Mouse (Mus musculus) embryonic facial prominence, embryonic 11.5 days (tissue): ENCODE measurements around the gene Sipa1l1. TPM values are rescaled to one million over a fixed set of nuclear protein-coding genes. Genes with fewer than 3 reads are reported as not detected.

Source experiments
- ATAC-seq: fragments of 200-750 bp; cut with Nextera tagmentation; replicated peaks from 2 replicates; pipeline ENCODE4 v1.8.0; 2017; ENCODE audit warnings: low read depth; ENCODE audit not compliant: insufficient number of reproducible peaks, low FRiP score, low TSS enrichment
- DNase-seq: peaks from one replicate; pipeline ENCODE4 v3.0.0-alpha.2; 2015; ENCODE audit warnings: low spot score
- H3K27ac ChIP-seq: fragments of 300-500 bp; sonication (generic); replicated peaks from 2 replicates; pipeline ENCODE4 v1.5.1; 2014; ENCODE audit warnings: mild to moderate bottlenecking, low read depth, low read length, control low read depth
- H3K27me3 ChIP-seq: fragments of 300-500 bp; sonication (generic); 2 replicates; pipeline ENCODE4 v1.6.1; 2014; ENCODE audit warnings: mild to moderate bottlenecking, low read length, moderate library complexity, mixed read lengths; ENCODE audit not compliant: control insufficient read depth, insufficient read depth
- H3K36me3 ChIP-seq: fragments of 300-500 bp; sonication (generic); replicated peaks from 2 replicates; pipeline ENCODE4 v1.6.1; 2014; ENCODE audit warnings: low read depth, mild to moderate bottlenecking, low read length, moderate library complexity, mixed read lengths; ENCODE audit not compliant: control insufficient read depth, insufficient read depth
- H3K4me1 ChIP-seq: fragments of 300-500 bp; sonication (generic); 2 replicates; pipeline ENCODE4 v1.6.1; 2014; ENCODE audit warnings: low read length, mixed read lengths; ENCODE audit not compliant: control insufficient read depth, insufficient read depth
- H3K4me2 ChIP-seq: fragments of 300-500 bp; sonication (generic); 2 replicates; pipeline ENCODE4 v1.6.1; 2014; ENCODE audit warnings: low read depth, mild to moderate bottlenecking, control low read depth, low read length, moderate library complexity
- H3K4me3 ChIP-seq: fragments of 300-500 bp; sonication (generic); 2 replicates; pipeline ENCODE4 v1.5.1; 2014; ENCODE audit warnings: low read depth, low read length, control low read depth
- H3K9ac ChIP-seq: fragments of 300-500 bp; sonication (generic); replicated peaks from 2 replicates; pipeline ENCODE4 v1.6.1; 2014; ENCODE audit warnings: mild to moderate bottlenecking, control low read depth, low read length
- H3K9me3 ChIP-seq: fragments of 300-500 bp; sonication (generic); replicated peaks from 2 replicates; pipeline ENCODE4 v1.6.1; 2016; ENCODE audit warnings: mild to moderate bottlenecking, low read length, inconsistent platforms, mixed read lengths; ENCODE audit not compliant: control insufficient read depth
- WGBS: fragments of 180-500 bp; shearing (Covaris S2); extraction: QIAGEN DNeasy Blood & Tissue Kit; methylation state at CpG from one replicate; pipeline ENCODE4 v1.1.7; 2014; 5-methylcytosine and 5-hydroxymethylcytosine counted together
- polyA plus RNA-seq: library from polyadenylated mRNA; unstranded; fragments of >200 nt; fragmentation: Nextera tagmentation; extraction: Ambion mirVana; gene quantifications from 2 replicates; pipeline ENCODE4 v1.2.1, GENCODE M21; 2014

The Sipa1l1 gene
- polyA plus RNA-seq, 1 experiment from 2014 or later = 26.8 TPM

DNA sequence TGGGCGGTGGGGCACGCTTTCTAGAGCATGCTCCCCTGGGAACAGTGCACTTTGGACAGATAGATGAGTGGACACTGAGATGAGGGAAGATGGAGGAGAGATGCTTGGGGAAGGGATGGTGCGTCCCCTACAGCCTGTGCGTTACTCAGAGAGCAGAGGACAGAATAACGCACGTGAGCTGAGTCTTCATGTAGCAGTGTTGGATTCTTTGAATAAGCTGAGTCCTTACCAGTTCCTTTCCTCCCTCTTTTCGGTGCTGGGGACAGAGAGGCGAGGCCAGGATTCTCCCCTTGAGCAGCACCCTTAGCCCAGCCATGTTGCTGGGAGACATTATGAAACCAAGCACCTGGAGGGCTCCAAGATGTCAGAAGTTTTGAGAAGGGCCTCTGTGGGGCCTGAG lies 152.3 kb downstream of the Sipa1l1 start:
- 85% methylated on average over 8 of the region's 8 CpGs for WGBS

DNA sequence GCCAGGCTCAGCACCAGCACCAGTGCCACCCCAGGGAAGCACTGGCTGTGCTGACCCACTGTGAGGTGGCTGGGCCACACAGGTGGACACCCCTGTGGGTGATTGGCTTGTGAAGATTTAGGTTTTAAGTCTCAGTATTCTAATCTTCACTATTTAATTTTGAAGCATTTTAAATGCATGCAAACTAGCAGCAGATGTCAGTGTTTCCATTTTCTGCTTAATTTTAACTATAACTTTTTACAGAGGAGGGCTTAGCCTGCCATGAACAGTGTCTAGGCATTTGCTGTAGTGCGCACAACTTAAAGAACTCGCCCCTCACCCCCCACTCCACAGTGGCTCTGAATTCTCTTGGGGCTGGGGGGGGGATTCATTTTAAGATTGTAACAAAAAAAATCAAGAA lies 152.7 kb downstream of the Sipa1l1 start:
- H3K4me3 ChIP-seq = no peak overlapping the region
- no peak for ATAC-seq

More for the DNA sequence above, 152.3 kb downstream of the Sipa1l1 start:
- no peak overlapping the region for H3K4me2 ChIP-seq
- ATAC-seq (no peak), DNase-seq (no peak)
- no peaks in the 10 kb centered on the region for H3K4me1 ChIP-seq
- no peak overlapping the region for H3K27ac ChIP-seq
- H3K27me3 ChIP-seq = no peaks in the 10 kb centered on the region
- H3K4me3 ChIP-seq = no peak overlapping the region
- no peak overlapping the region for H3K9ac ChIP-seq
- no peaks in the 10 kb centered on the region for H3K36me3 ChIP-seq
- no peaks in the 10 kb centered on the region for H3K9me3 ChIP-seq

DNA sequence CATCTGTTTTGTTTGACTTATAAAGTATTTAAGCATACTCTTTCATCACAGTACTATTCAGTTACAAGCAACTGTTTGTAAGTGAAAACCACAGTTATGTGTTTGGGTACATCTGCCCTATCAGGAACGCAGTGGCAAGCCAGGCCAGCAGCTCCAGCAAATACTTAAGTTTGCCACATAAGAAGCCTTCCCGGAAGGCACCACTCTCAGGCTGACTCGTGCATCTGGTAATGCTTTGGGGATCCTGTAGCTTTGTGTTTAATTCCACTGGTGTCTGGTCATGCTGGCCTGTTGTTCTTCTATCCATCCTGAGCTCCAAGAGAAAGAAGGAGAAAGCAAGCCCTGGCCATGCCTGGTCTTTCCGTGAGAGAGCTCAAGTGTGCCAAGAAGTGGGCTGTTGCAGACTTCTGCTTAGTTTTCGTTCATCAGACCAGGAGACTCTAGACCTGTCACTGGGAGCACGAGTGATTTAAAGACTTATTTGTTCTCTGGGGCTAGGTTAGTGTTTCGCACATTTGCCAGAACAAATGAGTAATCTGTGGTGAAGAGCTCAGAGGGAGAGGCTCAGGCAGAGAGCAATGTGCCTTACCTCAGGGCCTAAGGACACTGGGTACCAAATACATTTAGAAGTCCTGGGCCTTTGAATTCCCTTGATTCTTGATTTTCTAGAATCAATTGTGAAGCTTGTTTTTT lies 153.8 kb downstream of the Sipa1l1 start:
- DNase-seq (no peak), ATAC-seq (no peak)
- no peak overlapping the region for H3K4me3 ChIP-seq
- H3K27me3 ChIP-seq = no peaks in the 10 kb centered on the region
- H3K9me3 ChIP-seq = no peaks in the 10 kb centered on the region
- H3K4me1 ChIP-seq = no peaks in the 10 kb centered on the region
- no peak overlapping the region for H3K27ac ChIP-seq
- H3K9ac ChIP-seq = no peak overlapping the region
- H3K36me3 ChIP-seq = no peaks in the 10 kb centered on the region
- no peak overlapping the region for H3K4me2 ChIP-seq
- WGBS = 59% methylated on average over 7 of the region's 7 CpGs

More for the DNA sequence above, 152.7 kb downstream of the Sipa1l1 start:
- H3K36me3 ChIP-seq = no peaks in the 10 kb centered on the region
- no peaks in the 10 kb centered on the region for H3K27me3 ChIP-seq
- H3K9me3 ChIP-seq = no peaks in the 10 kb centered on the region
- H3K4me1 ChIP-seq = no peaks in the 10 kb centered on the region
- WGBS = 86% methylated on average over 2 of the region's 2 CpGs
- no peak for DNase-seq
- no peak overlapping the region for H3K9ac ChIP-seq
- no peak overlapping the region for H3K4me2 ChIP-seq
- H3K27ac ChIP-seq = no peak overlapping the region

DNA sequence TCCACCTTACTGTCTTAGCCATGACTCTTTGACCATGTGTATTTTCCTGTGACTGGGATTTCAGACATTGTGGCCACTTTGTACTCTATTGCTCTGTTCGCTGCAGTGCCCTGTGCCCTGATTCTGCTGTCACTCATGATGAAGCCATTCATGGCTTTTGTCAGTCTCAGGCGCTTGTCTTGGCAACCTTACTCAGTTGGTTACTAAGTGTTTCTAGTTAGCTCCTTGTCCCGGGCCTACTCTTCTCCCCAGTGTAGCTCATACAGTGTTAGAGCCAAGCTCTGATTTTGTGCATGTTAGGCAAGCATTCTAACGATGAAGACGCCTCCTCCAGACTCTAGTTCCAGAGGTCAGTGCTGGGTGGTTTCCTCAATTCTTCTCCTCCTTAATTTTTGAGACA lies 155.5 kb downstream of the Sipa1l1 start:
- H3K9ac ChIP-seq = no peak overlapping the region
- H3K4me2 ChIP-seq = no peak overlapping the region
- H3K9me3 ChIP-seq = no peaks in the 10 kb centered on the region
- no peaks in the 10 kb centered on the region for H3K27me3 ChIP-seq
- WGBS = 93% methylated on average over 5 of the region's 5 CpGs
- no peaks in the 10 kb centered on the region for H3K36me3 ChIP-seq
- no peak overlapping the region for H3K4me3 ChIP-seq
- no peak overlapping the region for H3K27ac ChIP-seq
- DNase-seq (no peak), ATAC-seq (no peak)
- H3K4me1 ChIP-seq = no peaks in the 10 kb centered on the region

DNA sequence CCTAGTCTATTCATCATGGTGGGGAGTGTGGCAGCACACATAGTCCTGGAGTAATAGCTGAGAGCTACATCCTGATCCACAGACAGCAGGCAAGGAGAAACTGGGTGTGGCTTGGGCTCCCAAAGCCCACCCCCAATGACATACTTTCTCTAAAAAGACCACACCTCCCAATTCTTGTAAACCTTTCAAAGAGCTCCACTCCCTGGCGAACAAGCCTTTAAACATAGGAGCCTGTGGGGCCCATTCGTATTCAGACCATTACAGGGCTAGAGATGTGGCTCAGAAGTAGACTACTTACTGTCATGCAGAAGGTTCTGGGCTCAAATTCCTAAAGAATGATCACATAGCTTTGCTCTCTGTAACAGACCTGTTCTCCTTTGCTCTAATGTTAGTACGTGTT lies 156.4 kb downstream of the Sipa1l1 start:
- Histone ChIP-seq H3K9me3 (no peaks in the 10 kb centered on the region), H3K36me3 (no peaks in the 10 kb centered on the region), H3K4me1 (no peaks in the 10 kb centered on the region), H3K9ac (no peak overlapping the region), H3K27ac (no peak overlapping the region), H3K4me2 (no peak overlapping the region), H3K4me3 (no peak overlapping the region), H3K27me3 (no peaks in the 10 kb centered on the region)
- 87% methylated on average over 3 of the region's 3 CpGs for WGBS
- no peak for DNase-seq
- ATAC-seq = no peak

DNA sequence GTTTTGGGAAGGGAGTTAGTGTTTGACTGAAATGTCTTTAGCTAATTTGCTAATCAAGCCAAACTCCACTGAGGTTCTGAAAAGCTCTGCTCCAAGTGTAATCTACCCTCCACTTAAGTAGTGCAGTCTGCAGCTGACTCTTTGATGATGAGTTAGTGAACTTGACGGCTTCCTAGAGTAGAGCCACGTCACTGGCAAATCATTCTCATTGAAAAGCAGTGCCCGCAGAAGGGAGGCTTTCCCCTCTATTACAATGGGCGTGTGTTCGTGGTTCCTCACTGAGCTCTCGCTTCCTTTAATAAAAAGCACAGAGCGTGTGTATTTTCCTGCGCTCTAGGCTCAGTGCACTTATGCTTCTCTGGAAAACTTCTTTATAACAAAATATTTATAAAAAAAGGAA lies 157.3 kb downstream of the Sipa1l1 start:
- WGBS = 62% methylated on average over 8 of the region's 8 CpGs
- no peak for ATAC-seq
- no peaks in the 10 kb centered on the region for H3K4me1 ChIP-seq
- no peak overlapping the region for H3K9ac ChIP-seq
- no peak overlapping the region for H3K4me3 ChIP-seq
- H3K9me3 ChIP-seq = no peaks in the 10 kb centered on the region
- no peak overlapping the region for H3K4me2 ChIP-seq
- DNase-seq = no peak
- no peaks in the 10 kb centered on the region for H3K27me3 ChIP-seq
- H3K27ac ChIP-seq = no peak overlapping the region
- H3K36me3 ChIP-seq = no peaks in the 10 kb centered on the region

DNA sequence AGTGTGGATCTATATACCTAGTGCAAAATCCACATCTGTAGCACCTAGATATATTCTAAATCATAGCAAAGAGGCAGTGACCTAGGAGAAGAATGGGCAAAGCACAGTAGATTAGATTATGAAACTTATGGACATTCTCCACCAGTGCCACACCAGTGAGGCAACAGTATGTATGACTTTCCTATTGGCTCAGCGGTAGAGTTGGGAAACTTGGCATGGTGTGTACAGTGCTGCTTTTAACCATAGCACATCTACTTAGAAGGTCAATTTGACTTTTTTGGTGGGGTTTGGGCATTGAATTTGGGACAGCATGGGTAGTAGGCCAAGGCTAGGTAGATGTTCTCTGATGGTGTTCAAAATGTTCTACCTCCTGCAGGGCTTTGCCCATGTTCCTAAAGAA lies 159.0 kb downstream of the Sipa1l1 start:
- no peak for DNase-seq
- no peaks in the 10 kb centered on the region for H3K9me3 ChIP-seq
- H3K27me3 ChIP-seq = no peaks in the 10 kb centered on the region
- H3K9ac ChIP-seq = no peak overlapping the region
- ATAC-seq = no peak
- no peaks in the 10 kb centered on the region for H3K36me3 ChIP-seq
- no peaks in the 10 kb centered on the region for H3K4me1 ChIP-seq
- 95% methylated on average over 1 of the region's 1 CpGs for WGBS
- no peak overlapping the region for H3K27ac ChIP-seq
- H3K4me3 ChIP-seq = no peak overlapping the region
- no peak overlapping the region for H3K4me2 ChIP-seq

DNA sequence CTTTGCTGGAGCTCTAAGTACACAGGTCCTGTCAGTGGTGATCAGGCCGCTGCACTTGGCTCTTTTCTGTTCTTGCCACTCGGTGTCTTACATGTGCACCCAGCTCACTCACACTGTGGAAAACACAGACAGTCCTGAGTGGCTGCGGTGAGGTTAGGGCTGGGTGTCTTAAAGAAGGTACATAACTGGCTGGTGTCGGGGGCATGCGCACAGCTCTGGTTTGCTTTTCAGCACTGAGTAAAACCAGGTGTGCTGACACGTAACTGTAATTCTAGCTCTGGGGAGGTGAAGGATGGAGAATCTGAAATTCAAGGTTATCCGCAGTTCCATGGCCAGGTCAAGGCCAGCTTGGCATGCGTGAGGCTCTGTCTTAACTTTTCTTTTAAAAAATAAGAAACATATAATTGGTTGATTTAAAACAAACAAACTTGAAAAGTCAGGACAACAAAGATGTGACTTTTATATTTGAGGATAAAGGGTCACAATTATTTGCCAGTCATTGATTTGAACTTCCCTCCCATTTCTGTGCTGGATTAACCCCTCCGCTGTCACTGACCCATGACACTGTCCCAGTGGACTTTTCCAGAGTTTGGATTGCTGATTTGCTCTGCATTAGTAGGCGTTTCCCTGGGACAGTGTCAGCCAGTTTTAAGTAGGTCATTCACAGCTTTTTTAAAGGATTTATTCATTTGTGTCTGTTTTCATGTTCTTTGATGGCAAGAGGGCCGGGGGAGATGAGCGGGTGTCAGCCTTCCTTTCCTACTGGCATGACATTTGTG lies 163.9 kb downstream of the Sipa1l1 start:
- peak; percentile 77 for DNase-seq
- Histone ChIP-seq H3K4me3 (no peak overlapping the region), H3K9me3 (no peaks in the 10 kb centered on the region), H3K4me1 (no peaks in the 10 kb centered on the region; the same call in 1 of the 2 replicates), H3K36me3 (no peaks in the 10 kb centered on the region), H3K4me2 (no peak overlapping the region), H3K27me3 (no peaks in the 10 kb centered on the region), H3K27ac (no peak overlapping the region), H3K9ac (no peak overlapping the region)
- ATAC-seq = 0 out of 2 replicates have a peak, but pooled peaks have one; percentile 47
- 49% methylated on average over 12 of the region's 12 CpGs for WGBS
